Mouse (Mus musculus): ENCODE measurements around the gene Lysmd1.

DNA sequence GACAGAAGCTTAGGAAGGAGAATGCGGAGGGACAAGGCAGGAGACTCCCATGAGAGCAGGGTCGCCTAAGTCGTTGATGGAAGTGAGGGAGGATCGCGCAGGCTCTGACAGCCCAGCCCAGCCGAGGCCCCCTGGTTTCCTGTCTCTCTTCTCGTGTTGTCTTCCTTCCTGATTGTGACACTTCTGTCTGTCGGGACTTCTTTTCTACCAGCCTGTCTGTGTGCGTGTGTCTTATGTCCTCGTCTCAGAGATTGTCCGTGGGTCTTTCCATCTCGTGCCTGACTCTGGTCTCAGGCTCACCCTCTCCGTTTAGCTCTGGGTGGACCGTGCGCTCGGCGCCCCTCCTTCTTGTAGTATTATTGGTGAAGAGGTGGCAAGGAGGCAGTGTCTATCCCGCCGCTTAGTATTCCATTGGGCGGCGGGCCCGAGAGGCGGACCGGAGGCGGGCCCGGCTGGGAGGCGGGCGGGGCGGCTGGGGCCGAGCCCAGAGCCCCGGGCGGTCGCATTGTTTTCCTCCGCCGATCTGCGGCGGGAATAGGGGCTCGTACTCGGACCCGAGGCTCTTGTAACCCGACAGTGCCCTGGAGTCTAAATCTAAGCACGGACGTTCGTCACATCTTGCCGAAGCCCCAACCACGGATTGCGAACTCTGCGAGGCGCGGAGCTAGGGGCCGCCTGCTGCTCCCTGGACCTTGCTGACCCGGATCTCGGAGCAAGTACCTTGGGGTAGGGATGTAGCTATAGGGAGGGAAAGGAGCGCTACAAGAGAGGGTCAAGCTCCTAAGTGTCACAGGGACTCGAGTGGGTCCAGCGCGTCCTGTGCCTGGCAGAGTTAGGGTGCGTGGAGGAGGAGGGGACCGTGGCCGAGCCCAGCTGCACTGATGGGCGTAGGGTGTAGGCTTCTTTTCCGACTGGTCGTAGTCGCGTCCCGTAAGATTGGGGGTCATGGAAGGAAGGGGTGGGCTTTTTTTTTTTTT, 26.4 kb downstream of the Lysmd1 start, which contains the start of gene Sema6c:
- peak; percentile 44 for TF ChIP-seq POLR2A (IDR thresholded peaks at IDR 0.05; ENCODE audit: insufficient read depth, low read depth, low read length)
- TF ChIP-seq CTCF (IDR thresholded peaks at IDR 0.05; ENCODE audit: insufficient read depth, low read depth, low read length): no peak
